Mouse (Mus musculus) ES-E14 (cell line): ENCODE measurements around the gene Hsd11b2.

Source experiments
- CHD2 ChIP-seq: IDR thresholded peaks from 2 replicates; pipeline ENCODE4 v1.6.1; 2014; ENCODE audit warnings: mild to moderate bottlenecking, low read depth, low read length, inconsistent platforms
- HCFC1 ChIP-seq: IDR thresholded peaks from 2 replicates; pipeline ENCODE4 v1.6.1; 2012; ENCODE audit warnings: low read length, inconsistent platforms, borderline replicate concordance; ENCODE audit not compliant: insufficient read depth
- MAFK ChIP-seq: IDR thresholded peaks from 2 replicates; pipeline ENCODE4 v1.6.1; 2014; ENCODE audit warnings: mild to moderate bottlenecking, low read depth, low read length, inconsistent platforms; ENCODE audit not compliant: insufficient read depth
- ZC3H11A ChIP-seq: IDR thresholded peaks from 2 replicates; pipeline ENCODE4 v1.6.1; 2012; ENCODE audit warnings: low read depth, mild to moderate bottlenecking, inconsistent platforms, low read length, borderline replicate concordance

DNA sequence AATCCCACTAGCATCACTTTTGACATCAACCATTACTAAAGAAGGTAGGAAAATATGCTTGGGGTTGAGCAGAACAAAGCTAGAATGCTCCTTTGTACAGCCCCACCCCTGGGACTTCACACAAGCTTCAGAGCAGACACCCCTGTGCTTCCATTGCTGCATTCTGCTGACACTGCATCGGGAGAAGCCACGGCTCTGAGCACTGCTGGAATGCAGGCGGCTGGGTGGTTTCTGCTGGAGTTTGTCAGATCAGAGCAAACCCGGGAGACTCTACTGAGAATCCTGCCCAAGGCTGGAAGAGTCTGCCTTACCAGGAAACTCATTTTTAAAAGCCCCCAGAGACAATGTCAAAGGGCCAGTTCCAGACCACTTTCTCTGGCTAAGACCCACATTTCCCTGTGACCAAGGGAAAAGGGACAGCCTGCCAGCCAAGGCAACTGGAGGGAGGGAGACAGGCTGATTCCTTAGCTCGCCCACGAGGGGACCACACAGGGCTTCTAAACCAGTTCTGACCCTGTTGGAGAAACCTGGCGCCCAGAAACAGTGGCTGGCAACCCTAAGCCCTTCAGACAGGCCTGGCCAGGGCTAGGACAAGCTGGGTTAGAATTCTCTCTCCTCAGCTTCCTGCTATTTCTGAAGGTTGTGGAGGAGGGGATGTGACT is 26.1 kb downstream of the Hsd11b2 start:
- TF ChIP-seq ZC3H11A (no peak), HCFC1 (no peak), CHD2 (no peak), MAFK (0 out of 2 replicates have a peak, but pooled peaks have one; percentile 52)
